Mouse (Mus musculus) midbrain, embryonic 13.5 days (tissue): ENCODE data around the gene Dhdds. TPM values are rescaled to one million over a fixed set of nuclear protein-coding genes. Genes with fewer than 3 reads are reported as not detected.
A peak's percentile ranks its signal among the peaks of the same experiment; 100 is the strongest.

ENCODE experiments used
- ATAC-seq: fragments of 200-750 bp; cut with Nextera tagmentation; 2 replicates; pipeline ENCODE4 v1.8.0; 2017; ENCODE audit warnings: mild to moderate bottlenecking, moderate TSS enrichment, moderate library complexity
- H3K27ac ChIP-seq: fragments of 300-500 bp; sonication (generic); 2 replicates; pipeline ENCODE4 v1.5.1; 2015; ENCODE audit warnings: inconsistent platforms, mild to moderate bottlenecking, moderate library complexity
- H3K27me3 ChIP-seq: fragments of 300-500 bp; sonication (generic); 2 replicates; pipeline ENCODE4 v1.6.1; 2015; ENCODE audit warnings: mild to moderate bottlenecking, inconsistent platforms
- H3K36me3 ChIP-seq: fragments of 300-500 bp; sonication (generic); 2 replicates; pipeline ENCODE4 v1.6.1; 2015; ENCODE audit warnings: mild to moderate bottlenecking, inconsistent platforms
- H3K4me1 ChIP-seq: fragments of 300-500 bp; sonication (generic); replicated peaks from 2 replicates; pipeline ENCODE4 v1.6.1; 2015; ENCODE audit warnings: inconsistent platforms
- H3K4me2 ChIP-seq: fragments of 300-500 bp; sonication (generic); replicated peaks from 2 replicates; pipeline ENCODE4 v1.6.1; 2015; ENCODE audit warnings: moderate library complexity, mild to moderate bottlenecking, inconsistent platforms
- H3K4me3 ChIP-seq: fragments of 300-500 bp; sonication (generic); replicated peaks from 2 replicates; pipeline ENCODE4 v1.5.1; 2015; ENCODE audit warnings: mild to moderate bottlenecking, inconsistent platforms
- H3K9ac ChIP-seq: fragments of 300-500 bp; sonication (generic); replicated peaks from 2 replicates; pipeline ENCODE4 v1.6.1; 2015; ENCODE audit warnings: mild to moderate bottlenecking, inconsistent platforms
- H3K9me3 ChIP-seq: fragments of 300-500 bp; sonication (generic); 2 replicates; pipeline ENCODE4 v1.6.1; 2016; ENCODE audit warnings: mild to moderate bottlenecking, inconsistent platforms
- WGBS: fragments of 180-500 bp; shearing (Covaris S2); methylation state at CpG from one replicate; pipeline ENCODE4 v1.1.7; 2015; 5-methylcytosine and 5-hydroxymethylcytosine counted together
- polyA plus RNA-seq: library from polyadenylated mRNA; unstranded; fragments of >200 nt; fragmentation: Nextera tagmentation; extraction: Ambion mirVana; gene quantifications from 2 replicates; pipeline ENCODE4 v1.2.1, GENCODE M21; 2015

Dhdds gene
- polyA plus RNA-seq, 1 experiment from 2014 or later, result 42.0 TPM

DNA sequence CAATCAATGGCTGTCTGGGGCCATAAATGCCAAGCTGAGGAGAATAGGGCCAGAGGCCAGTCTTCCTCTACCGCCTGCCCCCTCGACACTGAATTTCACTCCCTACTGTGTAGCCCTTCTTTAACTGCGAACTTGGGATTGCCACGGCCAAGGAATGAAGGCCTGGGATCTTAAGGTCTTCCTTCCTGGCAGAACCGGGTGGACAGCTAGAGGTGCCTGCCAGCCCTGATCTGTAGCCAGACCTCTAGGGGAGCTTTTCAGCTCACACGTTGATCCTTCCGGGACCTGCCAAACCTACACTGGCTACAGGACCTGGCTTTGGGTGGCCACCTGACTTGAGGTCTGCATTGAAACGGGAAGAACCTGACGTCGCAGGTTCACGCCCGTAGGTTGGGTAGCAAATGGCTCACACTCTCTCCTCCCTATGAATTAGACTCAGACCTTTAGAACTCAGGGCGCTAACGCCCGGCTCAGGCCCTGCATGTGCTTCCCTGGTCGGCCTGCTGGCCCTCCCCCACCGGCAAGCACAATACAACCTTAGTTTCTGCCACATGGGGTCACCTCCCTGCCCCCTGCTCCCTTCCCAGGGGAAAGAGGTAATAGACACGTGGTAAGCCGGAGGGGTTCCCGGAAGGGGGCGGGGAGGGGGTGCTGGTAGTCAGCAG lies 16.6 kb upstream of the Dhdds start:
- H3K36me3 ChIP-seq, result no peaks in the 10 kb centered on the region
- peaks cover 16% of the 10 kb centered on the region; the same call in 1 of the 2 replicates for H3K27me3 ChIP-seq
- H3K4me3 ChIP-seq, result peak overlapping the region; percentile 42
- 0 out of 2 replicates have a peak, but pooled peaks have one; percentile 5 for ATAC-seq
- no peaks in the 10 kb centered on the region for H3K9me3 ChIP-seq
- WGBS, result 1% methylated on average over 21 of the region's 21 CpGs
- peak overlapping the region; percentile 67 for H3K4me2 ChIP-seq
- H3K4me1 ChIP-seq, result peaks cover 54% of the 10 kb centered on the region
- H3K27ac ChIP-seq, result peak overlapping the region; percentile 64
- peak overlapping the region; percentile 59 for H3K9ac ChIP-seq

DNA sequence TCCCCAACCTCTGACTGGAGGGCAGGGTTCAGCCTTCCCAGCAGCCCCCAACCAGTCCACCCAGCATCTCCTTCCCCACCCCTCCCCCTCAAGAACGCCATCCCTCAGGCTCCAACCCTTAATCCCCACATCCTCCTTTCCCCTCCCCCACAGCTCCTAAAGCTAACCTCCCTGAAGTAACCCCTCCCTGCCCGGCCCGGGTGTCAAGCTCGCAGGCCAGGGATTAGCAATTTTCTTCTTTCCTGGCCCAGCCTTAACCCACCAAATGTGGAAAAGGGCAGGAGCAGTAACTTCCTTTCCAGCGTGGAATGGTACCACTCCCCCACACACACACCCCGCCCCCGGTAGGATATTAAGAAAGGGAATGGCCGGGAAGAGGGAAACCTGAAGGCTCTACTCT lies 16.0 kb upstream of the Dhdds start:
- no peak for ATAC-seq
- peak overlapping the region; percentile 42 for H3K4me3 ChIP-seq
- peak overlapping the region; percentile 54; the same call in 1 of the 2 replicates for H3K27ac ChIP-seq
- WGBS, result 0% methylated on average over 8 of the region's 8 CpGs
- peak overlapping the region; percentile 67 for H3K4me2 ChIP-seq
- peak overlapping the region; percentile 59; the same call in 1 of the 2 replicates for H3K9ac ChIP-seq
- no peaks in the 10 kb centered on the region for H3K36me3 ChIP-seq
- H3K27me3 ChIP-seq, result peaks cover 19% of the 10 kb centered on the region; the same call in 1 of the 2 replicates
- H3K4me1 ChIP-seq, result peaks cover 59% of the 10 kb centered on the region
- no peaks in the 10 kb centered on the region for H3K9me3 ChIP-seq

DNA sequence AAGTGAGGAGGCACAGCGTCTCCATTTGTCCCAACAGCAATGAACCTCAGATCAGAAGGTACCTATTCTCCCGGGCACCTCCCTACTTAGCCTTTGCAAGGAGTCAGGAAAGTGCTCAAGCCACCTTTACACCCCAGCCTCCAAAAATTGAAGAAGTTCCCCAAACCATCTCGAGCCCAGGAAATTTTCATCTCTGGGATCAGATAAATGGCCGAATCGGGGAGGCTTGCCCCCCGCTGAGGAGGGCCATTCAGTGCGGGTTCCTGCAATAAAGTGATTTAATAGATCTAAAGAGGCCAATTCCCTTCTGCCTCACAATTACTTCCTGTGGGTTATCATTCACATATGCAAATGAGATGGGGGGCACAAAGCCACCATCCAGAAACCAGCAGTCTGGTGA lies 15.5 kb upstream of the Dhdds start:
- Histone ChIP-seq H3K27me3 (peaks cover 19% of the 10 kb centered on the region; the same call in 1 of the 2 replicates), H3K27ac (0 out of 2 replicates have a peak overlapping the region, but pooled peaks have one; percentile 9), H3K9ac (no peak overlapping the region), H3K36me3 (no peaks in the 10 kb centered on the region), H3K4me1 (peaks cover 64% of the 10 kb centered on the region), H3K4me3 (peak overlapping the region; percentile 42; the same call in 1 of the 2 replicates), H3K9me3 (no peaks in the 10 kb centered on the region), H3K4me2 (peak overlapping the region; percentile 67)
- WGBS, result 3% methylated on average over 7 of the region's 7 CpGs
- ATAC-seq, result no peak

- Histone ChIP-seq H3K9me3 (no peaks in the 10 kb centered on the region), H3K4me1 (peaks cover 38% of the 10 kb centered on the region), H3K4me2 (no peak overlapping the region), H3K9ac (no peak overlapping the region), H3K27me3 (peaks cover 11% of the 10 kb centered on the region; the same call in 1 of the 2 replicates), H3K36me3 (no peaks in the 10 kb centered on the region), H3K4me3 (no peak overlapping the region), H3K27ac (no peak overlapping the region)
- no peak for ATAC-seq
- WGBS, result 49% methylated on average over 12 of the region's 12 CpGs
Observed at GRCm38 (mm10) chr4:134012858-134013528, 12.3 kb upstream of the Dhdds start.

DNA sequence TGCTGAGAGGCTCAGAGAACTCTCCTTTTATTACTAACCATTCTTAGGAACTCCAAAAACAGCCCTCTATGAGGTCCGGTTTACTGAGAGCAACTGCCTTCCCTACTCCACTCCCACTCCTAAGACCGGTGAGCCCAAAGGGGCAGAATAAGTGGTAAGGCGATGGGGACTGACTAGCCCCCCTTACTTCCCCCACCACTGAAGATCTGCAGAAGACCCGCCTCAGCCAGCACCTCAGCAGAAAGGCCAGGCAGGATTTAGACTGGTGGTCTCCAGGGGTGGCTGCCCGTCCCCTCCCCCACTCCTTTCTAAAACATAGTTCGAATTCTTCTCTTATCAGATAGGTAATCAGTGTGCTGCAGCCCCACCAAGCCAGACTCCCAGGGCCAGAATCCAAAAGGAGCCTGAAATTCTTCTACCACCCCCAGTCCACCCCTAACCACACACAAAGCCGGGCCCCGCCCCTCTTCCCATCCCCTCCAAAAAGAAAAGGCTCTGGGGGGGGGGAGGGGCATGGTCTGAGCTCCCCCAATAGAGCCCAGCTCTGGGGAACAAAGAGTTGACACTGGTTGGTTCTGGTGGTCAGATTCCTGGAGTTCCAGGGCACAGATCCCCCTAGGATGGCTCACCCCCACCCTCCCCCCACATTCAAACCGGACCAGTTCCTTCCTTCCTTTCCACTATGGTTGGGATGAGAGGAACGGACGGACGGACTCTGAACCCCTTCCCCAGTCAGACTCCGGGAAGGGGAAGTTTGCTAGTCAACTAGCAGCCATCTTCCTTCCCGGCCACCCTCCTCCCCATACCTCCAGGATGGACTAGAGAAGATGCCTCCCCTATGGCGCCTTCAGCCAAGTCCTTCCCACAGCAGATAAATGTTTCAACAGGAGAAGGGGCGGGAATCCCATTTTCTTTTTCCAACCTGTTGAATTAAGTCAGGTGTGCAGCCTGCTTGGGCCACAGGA lies 11.0 kb upstream of the Dhdds start:
- H3K9me3 ChIP-seq, result no peaks in the 10 kb centered on the region
- no peak for ATAC-seq
- WGBS, result 5% methylated on average over 16 of the region's 16 CpGs
- H3K27ac ChIP-seq, result no peak overlapping the region
- H3K9ac ChIP-seq, result no peak overlapping the region
- no peaks in the 10 kb centered on the region for H3K36me3 ChIP-seq
- H3K4me3 ChIP-seq, result no peak overlapping the region
- H3K4me1 ChIP-seq, result peaks cover 25% of the 10 kb centered on the region
- peaks cover 3% of the 10 kb centered on the region; the same call in 1 of the 2 replicates for H3K27me3 ChIP-seq
- no peak overlapping the region for H3K4me2 ChIP-seq

DNA sequence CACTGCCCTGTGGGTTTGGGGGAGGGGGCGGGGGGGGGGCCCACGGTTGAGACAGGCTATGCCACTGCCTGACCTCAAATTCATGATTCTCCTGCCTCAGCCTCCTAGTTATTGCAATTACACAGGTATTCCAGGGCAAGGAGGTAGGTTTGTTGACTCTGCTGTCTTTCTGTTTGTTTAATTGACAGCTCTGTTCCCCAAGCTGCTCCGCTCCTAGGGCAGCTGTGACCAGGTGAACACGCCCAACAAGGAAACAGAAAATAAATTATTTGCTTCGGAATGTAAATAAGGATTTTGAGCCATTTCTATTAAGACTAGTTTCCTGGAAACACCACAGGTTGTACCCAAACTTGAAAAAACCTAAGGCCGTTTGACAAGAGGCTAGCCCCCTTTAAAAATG lies 9.0 kb upstream of the Dhdds start:
- Histone ChIP-seq H3K27ac (no peak overlapping the region), H3K4me2 (no peak overlapping the region), H3K9ac (no peak overlapping the region), H3K27me3 (peaks cover 3% of the 10 kb centered on the region; the same call in 1 of the 2 replicates), H3K4me1 (peaks cover 16% of the 10 kb centered on the region), H3K36me3 (no peaks in the 10 kb centered on the region), H3K9me3 (no peaks in the 10 kb centered on the region), H3K4me3 (no peak overlapping the region)
- ATAC-seq, result no peak
- 63% methylated on average over 6 of the region's 6 CpGs for WGBS

GRCm38 (mm10) chr4:134006845-134007244 lies 6.1 kb upstream of the Dhdds start:
- H3K9me3 ChIP-seq, result no peaks in the 10 kb centered on the region
- H3K27ac ChIP-seq, result no peak overlapping the region
- no peaks in the 10 kb centered on the region for H3K36me3 ChIP-seq
- no peak overlapping the region for H3K9ac ChIP-seq
- peaks cover 27% of the 10 kb centered on the region for H3K4me1 ChIP-seq
- ATAC-seq, result no peak
- H3K27me3 ChIP-seq, result no peaks in the 10 kb centered on the region
- H3K4me2 ChIP-seq, result no peak overlapping the region
- WGBS, result 93% methylated on average over 3 of the region's 3 CpGs
- no peak overlapping the region for H3K4me3 ChIP-seq

GRCm38 (mm10) chr4:134005581-134006358 lies 5.1 kb upstream of the Dhdds start:
- Histone ChIP-seq H3K27ac (no peak overlapping the region), H3K36me3 (no peaks in the 10 kb centered on the region), H3K9me3 (no peaks in the 10 kb centered on the region), H3K27me3 (no peaks in the 10 kb centered on the region), H3K4me1 (peaks cover 21% of the 10 kb centered on the region), H3K4me2 (no peak overlapping the region), H3K9ac (no peak overlapping the region), H3K4me3 (no peak overlapping the region)
- ATAC-seq, result no peak
- WGBS, result 76% methylated on average over 12 of the region's 12 CpGs

DNA sequence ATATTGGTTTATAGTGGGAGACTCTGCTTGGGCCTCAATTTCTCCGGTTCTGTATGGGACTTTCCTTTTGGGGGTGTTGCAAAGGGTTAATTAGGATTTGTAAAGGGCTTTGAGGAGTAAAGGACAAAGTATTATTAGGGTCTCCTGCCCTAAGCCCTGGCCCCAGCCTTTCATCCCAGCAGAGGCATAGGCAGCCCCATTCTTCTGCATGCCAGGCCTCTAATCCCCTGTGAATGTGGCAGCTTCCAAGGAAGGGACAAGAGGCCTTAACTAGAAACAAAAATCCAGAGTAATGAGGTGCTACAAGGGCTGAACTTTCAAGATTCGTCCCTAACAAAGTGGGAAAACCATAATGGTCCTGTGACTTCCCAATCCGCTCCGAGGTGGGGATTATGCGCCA lies 2.2 kb upstream of the Dhdds start:
- 5% methylated on average over 5 of the region's 5 CpGs for WGBS
- no peaks in the 10 kb centered on the region for H3K36me3 ChIP-seq
- no peak overlapping the region for H3K4me2 ChIP-seq
- no peak for ATAC-seq
- no peak overlapping the region for H3K27ac ChIP-seq
- H3K4me1 ChIP-seq, result peaks cover 35% of the 10 kb centered on the region
- no peak overlapping the region for H3K4me3 ChIP-seq
- no peak overlapping the region for H3K9ac ChIP-seq
- H3K27me3 ChIP-seq, result no peaks in the 10 kb centered on the region
- H3K9me3 ChIP-seq, result no peaks in the 10 kb centered on the region

DNA sequence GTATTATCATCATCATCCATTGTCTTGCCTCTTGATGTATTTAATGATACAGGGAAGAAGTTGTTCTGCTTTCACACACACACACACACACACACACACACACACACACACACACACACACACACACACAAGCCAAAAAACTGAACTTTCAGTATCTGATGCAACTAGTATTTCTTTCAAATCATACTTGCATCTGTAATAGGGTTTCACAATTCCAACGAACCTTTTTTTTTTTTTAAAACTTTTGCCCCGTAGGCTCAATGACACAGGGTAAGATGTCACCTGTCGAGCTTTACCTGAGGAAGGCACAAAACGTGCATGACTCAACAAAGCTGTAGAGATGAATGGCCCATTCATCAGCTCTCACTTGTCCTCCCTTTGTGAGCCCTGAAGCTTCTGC lies 1.5 kb upstream of the Dhdds start:
- H3K4me2 ChIP-seq, result no peak overlapping the region
- no peaks in the 10 kb centered on the region for H3K9me3 ChIP-seq
- no peak overlapping the region for H3K27ac ChIP-seq
- H3K9ac ChIP-seq, result no peak overlapping the region
- H3K36me3 ChIP-seq, result no peaks in the 10 kb centered on the region
- peaks cover 35% of the 10 kb centered on the region for H3K4me1 ChIP-seq
- H3K4me3 ChIP-seq, result no peak overlapping the region
- H3K27me3 ChIP-seq, result no peaks in the 10 kb centered on the region
- ATAC-seq, result no peak
- 17% methylated on average over 4 of the region's 4 CpGs for WGBS

DNA sequence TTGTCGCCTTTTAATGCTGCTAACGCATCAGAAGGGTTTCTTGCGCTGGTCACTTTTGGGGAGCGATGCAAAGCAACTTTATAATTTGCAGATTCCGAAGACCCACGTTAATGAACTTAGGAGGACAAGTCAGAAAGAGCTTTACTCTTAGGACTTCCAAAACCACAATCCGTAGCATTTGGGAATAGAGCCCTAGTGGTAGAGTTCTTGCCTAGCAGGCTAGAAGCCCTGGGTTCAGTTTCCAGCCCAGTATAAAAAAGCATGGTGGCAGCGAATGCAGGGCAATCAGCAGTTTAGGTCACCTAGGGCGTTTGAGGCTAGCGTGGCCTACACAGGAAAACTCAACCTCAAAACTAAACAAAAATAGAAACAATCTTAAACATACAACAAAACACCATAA lies 992 bp upstream of the Dhdds start:
- Histone ChIP-seq H3K4me2 (no peak overlapping the region), H3K27me3 (no peaks in the 10 kb centered on the region), H3K4me3 (no peak overlapping the region), H3K9ac (no peak overlapping the region), H3K27ac (no peak overlapping the region), H3K36me3 (no peaks in the 10 kb centered on the region), H3K9me3 (no peaks in the 10 kb centered on the region), H3K4me1 (peaks cover 35% of the 10 kb centered on the region)
- 43% methylated on average over 10 of the region's 10 CpGs for whole genome bisulfite sequencing
- ATAC-seq, result no peak
